Mouse (Mus musculus): ENCODE measurements around the gene Itpkc. TPM values are rescaled to one million over a fixed set of nuclear protein-coding genes. Genes with fewer than 3 reads are reported as not detected.

Itpkc gene
- polyA plus RNA-seq, 2 experiments, result 1.3 to 2.0 TPM

GRCm38 (mm10) chr7:27174496-27174895, 54.0 kb downstream of the Itpkc start:
- Histone ChIP-seq H3K36me3 (replicated peaks; ENCODE audit: control insufficient read depth, insufficient read depth, low read depth) (no peaks in the 10 kb centered on the region), H3K4me2 (ENCODE audit: low read depth) (no peak overlapping the region), H3K4me1 (replicated peaks; ENCODE audit: control insufficient read depth in 2 of 2, insufficient read depth in 2 of 2, low read length in 1 of 2) (peaks cover 8 to 11% of the 10 kb centered on the region in 2 experiments), H3K9ac (replicated peaks) (no peak overlapping the region), H3K9me3 (ENCODE audit: control insufficient read depth, low read length) (no peaks in the 10 kb centered on the region), H3K27ac (no peak overlapping the region), H3K4me3 (ENCODE audit: insufficient read depth in 1 of 2, low read depth in 2 of 2, low read length in 2 of 2) (no peak overlapping the region), H3K27me3 (ENCODE audit: control insufficient read depth, insufficient read depth, low read length) (no peaks in the 10 kb centered on the region)
- TF ChIP-seq EP300 (IDR thresholded peaks at IDR 0.05; ENCODE audit: low read depth) (no peak), CTCF (IDR thresholded peaks at IDR 0.05; ENCODE audit: low read depth) (no peak)
- no peak for DNase-seq (ENCODE audit: low read depth in 3 of 3, low spot score in 3 of 3)
- no peak for ATAC-seq (ENCODE audit: insufficient read depth)
- WGBS (ENCODE audit: insufficient replicate concordance), result 87% methylated on average over 15 of the region's 15 CpGs

GRCm38 (mm10) chr7:27170981-27171380, 57.5 kb downstream of the Itpkc start:
- Histone ChIP-seq H3K4me3 (ENCODE audit: insufficient read depth in 1 of 2, low read depth in 2 of 2, low read length in 2 of 2) (no peak overlapping the region), H3K9me3 (ENCODE audit: control insufficient read depth, low read length) (no peaks in the 10 kb centered on the region), H3K36me3 (replicated peaks; ENCODE audit: control insufficient read depth, insufficient read depth, low read depth) (no peaks in the 10 kb centered on the region), H3K9ac (replicated peaks) (no peak overlapping the region), H3K4me1 (replicated peaks; ENCODE audit: control insufficient read depth in 2 of 2, insufficient read depth in 2 of 2, low read length in 1 of 2) (peaks cover 0 to 12% of the 10 kb centered on the region in 2 experiments; a peak in 3 of 4 replicates), H3K4me2 (ENCODE audit: low read depth) (no peak overlapping the region), H3K27ac (no peak overlapping the region), H3K27me3 (ENCODE audit: control insufficient read depth, insufficient read depth, low read length) (no peaks in the 10 kb centered on the region)
- TF ChIP-seq CTCF (IDR thresholded peaks at IDR 0.05; ENCODE audit: low read depth) (no peak), EP300 (IDR thresholded peaks at IDR 0.05; ENCODE audit: low read depth) (no peak)
- no peak for ATAC-seq (ENCODE audit: insufficient read depth)
- WGBS (ENCODE audit: insufficient replicate concordance), result 68% methylated on average over 3 of the region's 3 CpGs
- no peak for DNase-seq (ENCODE audit: low read depth in 3 of 3, low spot score in 3 of 3)

GRCm38 (mm10) chr7:27168371-27168770, 60.1 kb downstream of the Itpkc start:
- no peak overlapping the region for H3K4me3 ChIP-seq (ENCODE audit: insufficient read depth in 1 of 2, low read depth in 2 of 2, low read length in 2 of 2)
- H3K9ac ChIP-seq (replicated peaks), result no peak overlapping the region
- WGBS (ENCODE audit: insufficient replicate concordance), result 67% methylated on average over 5 of the region's 5 CpGs
- ATAC-seq (ENCODE audit: insufficient read depth) (no peak), DNase-seq (ENCODE audit: low read depth in 3 of 3, low spot score in 3 of 3) (no peak)
- H3K4me2 ChIP-seq (ENCODE audit: low read depth), result no peak overlapping the region
- no peaks in the 10 kb centered on the region for H3K36me3 ChIP-seq (replicated peaks; ENCODE audit: control insufficient read depth, insufficient read depth, low read depth)
- H3K9me3 ChIP-seq (ENCODE audit: control insufficient read depth, low read length), result no peaks in the 10 kb centered on the region
- H3K27ac ChIP-seq, result no peak overlapping the region
- peaks cover 0 to 12% of the 10 kb centered on the region in 2 experiments; a peak in 3 of 4 replicates for H3K4me1 ChIP-seq (replicated peaks; ENCODE audit: control insufficient read depth in 2 of 2, insufficient read depth in 2 of 2, low read length in 1 of 2)
- TF ChIP-seq EP300 (IDR thresholded peaks at IDR 0.05; ENCODE audit: low read depth) (no peak), CTCF (IDR thresholded peaks at IDR 0.05; ENCODE audit: low read depth) (no peak)
- H3K27me3 ChIP-seq (ENCODE audit: control insufficient read depth, insufficient read depth, low read length), result no peaks in the 10 kb centered on the region

GRCm38 (mm10) chr7:27167475-27168094, 60.9 kb downstream of the Itpkc start:
- H3K27me3 ChIP-seq (ENCODE audit: control insufficient read depth, insufficient read depth, low read length), result no peaks in the 10 kb centered on the region
- H3K9ac ChIP-seq (replicated peaks), result peak overlapping the region; percentile 72
- no peaks in the 10 kb centered on the region for H3K36me3 ChIP-seq (replicated peaks; ENCODE audit: control insufficient read depth, insufficient read depth, low read depth)
- no peaks in the 10 kb centered on the region for H3K9me3 ChIP-seq (ENCODE audit: control insufficient read depth, low read length)
- WGBS (ENCODE audit: insufficient replicate concordance), result 68% methylated on average over 11 of the region's 11 CpGs
- DNase-seq (ENCODE audit: low read depth in 3 of 3, low spot score in 3 of 3) (no peak), ATAC-seq (ENCODE audit: insufficient read depth) (no peak)
- peak overlapping the region; percentile 78 for H3K4me2 ChIP-seq (ENCODE audit: low read depth)
- TF ChIP-seq EP300 (IDR thresholded peaks at IDR 0.05; ENCODE audit: low read depth), result no peak
- no peak for TF ChIP-seq CTCF (IDR thresholded peaks at IDR 0.05; ENCODE audit: low read depth)
- H3K4me3 ChIP-seq (ENCODE audit: insufficient read depth in 1 of 2, low read depth in 2 of 2, low read length in 2 of 2), result peak overlapping the region; percentile 77 to 84
- H3K4me1 ChIP-seq (replicated peaks; ENCODE audit: control insufficient read depth in 2 of 2, insufficient read depth in 2 of 2, low read length in 1 of 2), result peaks cover 0 to 12% of the 10 kb centered on the region in 2 experiments; a peak in 3 of 4 replicates
- peak overlapping the region; percentile 66 for H3K27ac ChIP-seq

GRCm38 (mm10) chr7:27166614-27167474, 61.6 kb downstream of the Itpkc start, which contains the start of gene Egln2:
Egln2 (minus strand) TSS chr7:27166802.
- H3K27me3 ChIP-seq (ENCODE audit: control insufficient read depth, insufficient read depth, low read length), result no peaks in the 10 kb centered on the region
- H3K9me3 ChIP-seq (ENCODE audit: control insufficient read depth, low read length), result no peaks in the 10 kb centered on the region
- no peak for TF ChIP-seq CTCF (IDR thresholded peaks at IDR 0.05; ENCODE audit: low read depth)
- no peak for TF ChIP-seq EP300 (IDR thresholded peaks at IDR 0.05; ENCODE audit: low read depth)
- peak within 1 kb of the TSS; percentile 78 for H3K4me2 ChIP-seq (ENCODE audit: low read depth)
- DNase-seq (ENCODE audit: low read depth in 3 of 3, low spot score in 3 of 3) (peak; percentile 85 to 88 (median 87)), ATAC-seq (ENCODE audit: insufficient read depth) (peak; percentile 85)
- H3K4me3 ChIP-seq (ENCODE audit: insufficient read depth in 1 of 2, low read depth in 2 of 2, low read length in 2 of 2), result peak within 1 kb of the TSS; percentile 77 to 84
- H3K27ac ChIP-seq, result peak within 1 kb of the TSS; percentile 66
- peak within 1 kb of the TSS; percentile 74 for H3K9ac ChIP-seq (replicated peaks)
- H3K36me3 ChIP-seq (replicated peaks; ENCODE audit: control insufficient read depth, insufficient read depth, low read depth), result no peaks in the 10 kb centered on the region
- H3K4me1 ChIP-seq (replicated peaks; ENCODE audit: control insufficient read depth in 2 of 2, insufficient read depth in 2 of 2, low read length in 1 of 2), result peaks cover 0 to 12% of the 10 kb centered on the region in 2 experiments; a peak in 3 of 4 replicates
- under 1% methylated on average over 61 of the region's 61 CpGs for WGBS (ENCODE audit: insufficient replicate concordance)

Data from liver, embryonic 14.5 days (tissue).